Mouse (Mus musculus) stomach, postnatal 0 days (tissue): Measurements from ENCODE around the gene Dclk3.

ENCODE experiments used
- CTCF ChIP-seq: IDR thresholded peaks from 2 replicates; pipeline ENCODE4 v1.5.1; 2016; ENCODE audit warnings: antibody characterized with exemption, low read depth, mild to moderate bottlenecking, moderate library complexity
- EP300 ChIP-seq: optimal IDR thresholded peaks from 2 replicates; pipeline ENCODE3; 2016; ENCODE audit warnings: antibody characterized with exemption

DNA sequence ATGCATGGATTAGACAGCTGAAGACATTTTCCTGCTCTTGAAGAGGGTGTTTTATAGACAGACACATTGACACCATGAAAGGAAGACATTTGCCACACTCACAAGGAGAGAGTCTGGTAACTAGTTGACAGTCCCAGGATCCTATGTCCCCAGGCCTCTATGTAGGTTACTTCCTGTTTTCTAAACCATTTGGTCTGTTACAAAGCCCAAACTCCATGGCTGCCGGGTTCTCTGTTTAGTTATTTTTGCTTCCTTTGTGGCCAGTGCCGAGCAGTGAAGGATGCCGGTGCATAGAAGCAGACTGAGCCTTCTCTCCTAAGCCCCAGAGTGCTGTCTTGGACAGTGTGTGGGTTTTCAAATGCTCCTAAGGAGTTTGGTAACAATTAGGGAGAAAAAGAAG is 15.0 kb downstream of the Dclk3 start:
- TF ChIP-seq EP300 (no peak), CTCF (no peak)
